Mouse (Mus musculus): ENCODE data around the gene Itgb1bp1.

Gene Itgb1bp1

DNA sequence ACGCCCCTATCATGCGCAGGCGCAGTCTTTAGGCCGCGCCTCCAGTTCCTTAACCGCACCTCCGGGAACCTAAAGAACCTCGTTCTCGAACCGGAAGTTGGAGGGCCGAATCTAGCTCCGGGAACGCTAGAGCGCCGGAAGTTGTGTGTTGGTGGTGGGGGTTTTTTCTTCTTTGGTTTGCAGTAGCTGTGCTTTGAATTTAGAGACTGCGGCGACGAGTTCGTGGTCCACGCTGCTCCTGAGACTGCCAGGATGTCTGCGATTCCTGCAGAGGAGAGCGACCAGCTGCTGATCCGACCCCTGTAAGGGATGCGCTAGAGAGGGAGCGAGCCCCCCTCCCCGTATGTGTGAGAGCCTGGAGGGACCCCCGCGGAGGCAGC lies at the start of gene Itgb1bp1:
Gene Itgb1bp1, minus strand, starts transcription at position 42 of the 380 bp plus-strand sequence.
- DNase-seq (ENCODE audit: low spot score in 2 of 2) = peak; percentile 96 to 99

DNA sequence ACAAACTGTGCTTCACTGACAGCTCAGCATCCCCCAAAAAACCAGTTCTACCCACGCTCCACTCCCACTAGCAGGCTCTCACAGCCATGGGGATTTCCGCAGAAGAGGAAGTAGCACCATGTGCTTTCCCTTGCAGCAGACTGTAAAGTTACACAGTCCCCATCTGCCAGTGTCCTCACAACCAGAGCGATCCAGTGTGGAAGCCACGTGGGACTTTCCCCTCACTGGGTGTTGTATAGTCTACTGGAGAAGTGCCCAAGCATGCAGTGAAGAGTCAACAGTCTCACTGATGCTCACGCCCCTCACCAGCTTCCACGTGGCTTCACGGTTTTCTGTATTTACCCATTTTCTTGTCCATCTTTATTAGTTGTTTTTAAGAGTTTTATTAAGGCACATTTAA lies 49.8 kb upstream of the Itgb1bp1 start:
- DNase-seq (ENCODE audit: low spot score in 2 of 2) = peak in 1 of 2 experiments; percentile 43

DNA sequence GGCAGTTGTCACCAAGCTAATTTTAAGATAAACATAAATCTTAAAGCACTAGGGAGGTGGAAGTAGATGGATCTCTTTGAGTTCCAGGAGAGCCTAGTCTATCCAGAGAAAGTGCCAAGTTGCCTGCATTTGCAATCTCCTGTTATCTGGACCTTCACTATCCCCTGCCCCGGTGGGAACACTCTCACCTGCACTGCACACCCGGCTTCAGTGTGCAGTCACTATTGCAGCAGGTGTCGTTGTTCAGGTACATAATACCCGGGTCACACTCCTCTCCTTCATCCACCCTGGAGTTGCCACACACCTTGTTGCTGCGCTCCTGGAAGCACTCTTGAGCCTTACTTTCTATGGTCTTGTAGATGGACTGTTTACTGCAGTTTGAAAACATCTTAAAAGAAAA lies 47.7 kb upstream of the Itgb1bp1 start:
- no peak for DNase-seq (ENCODE audit: low spot score in 2 of 2)

DNA sequence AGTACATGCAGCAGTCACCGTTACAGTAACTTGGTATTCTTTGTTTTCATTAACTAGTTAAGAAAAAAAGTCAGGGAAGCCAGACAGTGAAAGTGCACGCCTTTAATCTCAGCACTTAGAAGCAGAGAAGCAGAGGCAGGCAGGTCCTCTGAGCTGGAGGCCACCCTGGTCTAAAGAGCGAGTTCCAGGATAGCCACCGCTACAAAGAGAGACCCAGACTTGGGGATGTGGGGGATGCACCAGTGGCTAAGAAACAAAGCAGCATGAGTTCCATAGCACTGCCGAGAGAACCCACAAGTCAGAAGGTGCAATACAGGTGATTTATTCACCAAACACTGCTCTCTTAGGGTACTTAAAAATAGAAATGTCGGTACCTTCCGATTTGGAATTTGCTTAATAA lies 46.9 kb upstream of the Itgb1bp1 start:
- no peak for DNase-seq (ENCODE audit: low spot score in 2 of 2)

DNA sequence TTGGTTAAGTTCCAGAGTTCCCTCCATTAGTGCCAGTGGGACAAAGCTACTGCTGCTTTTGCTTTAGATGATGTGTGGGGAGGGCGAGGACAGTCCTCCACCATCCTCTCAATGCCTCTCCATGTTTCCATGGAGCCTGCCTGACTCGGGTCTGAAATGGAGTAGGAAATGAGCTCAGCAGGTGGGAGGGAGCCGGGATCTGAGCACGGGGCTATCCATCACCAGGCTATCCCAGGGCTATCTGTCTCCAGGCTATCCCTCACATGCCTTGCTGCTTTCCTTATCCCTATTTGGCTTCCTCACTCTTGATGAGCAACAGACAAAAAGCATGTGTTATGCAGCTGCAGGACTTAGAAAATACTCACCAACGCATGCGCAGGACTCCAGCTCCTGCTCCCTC lies 45.6 kb upstream of the Itgb1bp1 start:
- no peak for DNase-seq (ENCODE audit: low spot score in 2 of 2)

DNA sequence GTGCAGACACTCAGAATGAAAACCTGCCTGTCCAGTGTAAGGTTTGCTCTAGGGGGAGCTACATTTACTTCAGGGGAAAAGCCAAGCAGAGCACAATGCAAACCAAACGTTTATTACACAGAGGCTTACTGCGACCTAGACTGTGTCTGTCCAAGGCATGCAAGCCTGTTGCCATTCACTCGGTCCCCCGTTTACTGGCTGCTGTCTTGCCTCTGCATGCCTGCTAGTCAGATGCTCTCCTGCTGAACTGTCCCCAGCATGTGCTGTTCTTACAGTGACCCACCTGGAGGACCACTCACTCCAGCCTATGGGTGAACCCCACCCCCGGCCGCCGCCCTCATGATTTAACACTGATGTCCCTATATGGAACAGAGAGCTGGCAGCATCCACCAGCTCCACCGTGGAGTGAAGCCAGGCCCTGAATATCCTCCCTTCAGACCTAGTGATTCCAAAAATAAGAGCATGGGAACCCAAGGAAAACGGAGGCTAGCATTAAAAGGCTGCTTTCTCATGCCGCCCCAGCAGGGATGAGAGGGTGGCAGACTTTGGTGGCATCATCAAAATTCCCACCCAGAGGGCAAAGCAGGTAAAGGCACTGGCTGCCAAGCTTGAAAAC lies 45.0 kb upstream of the Itgb1bp1 start:
- DNase-seq (ENCODE audit: low spot score in 2 of 2) = peak; percentile 28 to 38

DNA sequence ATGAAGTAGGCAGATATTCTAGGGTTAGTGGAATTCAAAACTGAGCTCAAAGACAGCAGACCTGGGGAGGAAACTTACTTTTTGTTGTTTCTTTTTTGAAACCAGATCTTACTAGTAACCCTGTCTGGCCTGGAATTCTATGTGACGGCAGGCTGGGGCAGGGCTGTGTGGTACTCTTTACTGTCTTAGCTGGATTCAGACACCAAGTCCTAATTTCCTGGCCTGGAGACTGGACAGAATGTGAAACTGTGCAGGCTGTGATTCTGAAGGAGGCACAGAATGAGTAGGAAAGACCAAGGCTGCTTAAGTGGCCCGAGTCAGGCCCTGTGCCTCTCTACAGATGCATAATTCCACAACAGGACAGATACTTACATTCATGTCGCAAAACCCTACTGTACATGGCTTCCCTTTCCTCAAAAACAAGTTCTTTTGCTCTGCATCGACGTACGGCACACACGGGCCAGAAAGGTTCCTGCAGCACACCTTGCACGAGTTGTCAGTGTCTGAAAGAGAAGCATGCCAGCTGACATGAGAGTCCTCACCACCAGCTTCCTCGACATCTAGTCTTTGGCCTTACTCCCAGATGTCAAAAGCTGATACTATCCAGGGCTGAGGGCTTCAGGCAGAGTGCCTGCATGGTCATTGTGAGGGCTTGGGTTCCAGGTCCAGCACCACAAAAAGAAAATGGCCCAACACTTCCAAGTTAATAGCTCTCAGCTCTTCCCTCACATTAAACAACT lies 43.7 kb upstream of the Itgb1bp1 start:
- DNase-seq (ENCODE audit: low spot score in 2 of 2) = no peak

DNA sequence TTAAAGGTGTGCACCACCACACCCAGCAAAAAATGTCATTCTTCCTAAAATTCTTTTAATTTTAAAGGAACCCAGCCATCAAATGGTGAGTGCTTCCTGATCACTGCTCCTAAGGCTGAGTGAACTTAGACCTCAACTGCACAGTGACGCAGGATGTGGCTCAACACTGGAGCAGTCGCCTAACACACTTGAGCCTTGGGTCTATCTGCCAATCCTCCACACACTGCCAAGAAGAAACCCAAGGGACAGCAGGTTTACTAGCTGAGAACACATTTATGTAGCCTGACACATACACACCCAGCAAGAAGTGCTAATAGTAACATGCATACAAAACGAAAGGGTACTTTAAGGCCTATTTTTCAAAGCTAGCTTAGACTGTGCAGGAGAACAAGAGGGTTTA lies 40.2 kb upstream of the Itgb1bp1 start:
- no peak for DNase-seq (ENCODE audit: low spot score in 2 of 2)

DNA sequence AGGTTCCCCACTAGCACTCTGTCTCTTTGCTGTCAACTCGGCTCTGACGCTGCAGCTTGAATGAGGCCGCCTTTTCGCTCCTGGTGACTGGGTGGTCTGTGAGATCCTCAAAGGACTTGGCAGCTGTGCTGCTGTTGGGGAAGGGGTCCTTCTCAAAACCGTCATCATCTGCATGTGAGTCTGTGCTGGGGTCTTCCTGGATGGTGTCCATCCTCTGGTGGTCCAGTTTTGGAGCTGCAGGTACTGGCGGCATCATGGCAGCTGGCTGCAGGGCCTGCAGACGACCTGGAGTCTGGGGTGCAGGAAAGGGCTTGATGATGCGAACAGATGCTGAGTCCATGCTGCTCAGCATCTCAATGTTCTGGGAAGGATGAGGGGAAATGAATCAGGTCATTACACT lies 39.2 kb upstream of the Itgb1bp1 start:
- DNase-seq (ENCODE audit: low spot score in 2 of 2) = no peak

DNA sequence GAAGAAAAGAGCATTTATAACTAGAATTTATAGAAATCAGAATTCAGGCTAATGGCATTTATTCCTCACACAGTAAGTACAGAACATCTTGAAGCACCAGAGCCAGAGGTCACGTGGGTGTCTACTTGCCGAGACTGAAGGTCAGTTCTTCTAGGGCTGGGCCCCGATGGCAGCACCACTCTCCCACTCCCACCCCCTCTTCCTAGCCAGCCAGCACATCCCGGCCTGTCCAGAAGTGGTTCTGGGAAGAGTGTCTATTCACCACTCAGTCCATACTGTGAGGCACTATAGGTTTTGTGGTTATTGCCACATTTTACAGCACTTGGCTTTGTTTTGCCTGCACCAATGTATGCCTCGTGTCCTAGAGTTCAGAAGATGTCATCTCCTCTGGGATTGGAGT lies 38.0 kb upstream of the Itgb1bp1 start:
- DNase-seq (ENCODE audit: low spot score in 2 of 2) = no peak

DNA sequence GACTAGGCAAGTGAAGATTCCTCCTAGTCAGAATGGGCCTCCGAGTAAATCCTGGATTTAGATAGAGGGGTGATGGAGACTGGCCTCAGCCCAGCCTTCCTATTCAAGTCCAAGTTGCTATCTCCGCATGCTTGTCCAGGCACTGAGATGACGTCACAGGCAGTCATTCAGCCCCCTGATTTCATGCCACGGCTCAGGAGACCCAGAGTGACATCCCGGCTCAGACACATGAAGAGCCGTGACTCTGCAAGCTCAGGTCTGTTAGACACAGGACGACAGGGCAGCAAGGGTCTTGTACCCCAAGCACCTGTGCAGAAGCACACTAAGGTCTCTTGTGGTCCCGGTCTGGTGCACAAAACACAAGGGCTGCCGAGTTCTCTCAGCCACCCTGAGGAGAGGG lies 36.8 kb upstream of the Itgb1bp1 start:
- no peak for DNase-seq (ENCODE audit: low spot score in 2 of 2)

DNA sequence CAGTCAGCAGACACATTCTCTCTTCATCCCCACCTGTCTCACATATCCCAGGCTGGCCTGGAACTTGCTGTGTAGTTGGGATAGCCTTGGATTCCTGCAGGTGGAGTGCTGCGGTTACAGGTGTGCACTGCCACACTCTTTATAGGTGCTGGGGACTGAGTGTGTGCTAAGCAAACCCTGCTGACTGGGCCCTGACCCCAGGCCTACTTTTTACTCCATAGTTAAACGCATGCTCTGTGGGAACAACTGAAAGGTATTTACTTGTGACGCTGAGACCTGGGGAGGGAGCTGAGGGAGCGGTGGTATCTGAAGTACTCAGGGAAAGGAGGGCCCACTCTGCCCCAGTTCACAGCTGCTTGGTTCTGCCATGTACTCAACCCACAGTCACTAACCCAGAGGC lies 36.2 kb upstream of the Itgb1bp1 start:
- DNase-seq (ENCODE audit: low spot score in 2 of 2) = no peak

DNA sequence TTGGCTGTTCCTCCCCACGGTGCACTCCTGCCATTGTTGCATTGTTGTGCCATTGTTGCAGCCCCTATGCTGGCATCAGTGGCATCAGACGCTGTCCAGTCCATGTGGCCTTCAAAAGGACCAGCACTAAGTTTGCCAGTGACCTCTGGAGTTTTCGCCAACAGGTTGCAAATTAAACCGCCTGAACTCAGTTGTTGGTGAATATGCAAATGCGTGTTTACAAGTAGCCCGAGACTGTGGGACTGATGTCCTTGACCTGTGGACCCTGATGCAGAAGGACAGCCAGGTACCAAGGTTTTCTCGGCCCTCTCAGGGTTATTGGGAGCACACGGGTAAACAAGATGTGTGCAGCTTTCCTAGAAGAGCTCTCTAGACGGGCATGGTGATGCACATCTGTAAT lies 35.1 kb upstream of the Itgb1bp1 start:
- no peak for DNase-seq (ENCODE audit: low spot score in 2 of 2)

DNA sequence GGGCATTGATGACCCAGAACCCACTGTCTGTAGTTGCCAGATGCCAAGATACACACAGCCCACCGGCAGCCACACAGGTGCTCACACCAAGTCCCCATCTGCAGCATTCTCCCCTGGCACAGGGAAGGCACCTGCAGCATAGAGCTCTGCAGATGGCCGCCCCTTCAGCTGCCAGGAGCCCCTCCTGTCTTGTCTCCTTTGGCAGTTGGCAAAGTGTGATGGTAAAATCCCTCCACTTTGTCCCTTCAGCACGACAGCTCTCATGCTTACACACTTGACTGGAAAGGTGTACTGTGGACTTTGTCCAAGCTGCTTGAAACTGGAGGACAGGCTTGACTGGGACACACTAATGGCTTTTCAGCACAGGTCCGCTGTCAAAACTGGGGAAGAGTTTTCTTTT lies 34.2 kb upstream of the Itgb1bp1 start:
- no peak for DNase-seq (ENCODE audit: low spot score in 2 of 2)

DNA sequence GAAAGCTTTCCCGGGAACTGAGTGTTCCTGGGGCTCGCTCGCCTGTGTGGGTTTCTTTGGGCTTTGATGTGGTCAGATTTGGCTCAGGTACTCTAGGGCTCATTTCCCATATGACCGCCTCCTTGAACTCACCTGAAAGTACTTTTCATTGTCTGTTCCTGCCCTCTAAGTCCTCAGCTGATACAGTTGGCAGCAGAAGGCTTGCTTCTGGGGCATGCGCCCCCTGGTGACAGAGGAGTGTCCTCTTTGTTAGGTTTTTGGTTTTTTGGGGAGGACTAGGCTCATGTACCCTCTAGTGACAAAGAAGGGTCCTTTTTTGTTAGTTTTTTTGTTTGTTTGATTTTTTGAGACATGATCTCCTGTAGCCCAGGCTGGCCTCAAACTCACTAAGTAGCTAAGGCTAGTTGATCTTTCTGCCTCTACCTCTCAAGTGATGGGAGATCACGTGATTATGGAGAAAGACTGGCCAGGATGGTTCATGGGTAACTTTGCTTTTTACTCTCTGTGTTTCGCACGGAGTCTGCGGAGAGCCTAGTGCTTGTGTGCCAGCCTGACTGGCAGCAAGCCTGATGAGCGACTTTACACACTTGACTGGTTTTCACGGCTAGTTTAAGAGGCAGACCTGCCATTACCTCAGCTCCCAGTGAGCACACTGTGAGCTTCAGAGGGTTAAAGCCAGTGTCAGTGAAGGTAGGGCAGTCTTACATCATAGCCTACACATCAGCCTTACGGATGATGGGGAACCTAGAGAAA lies 32.2 kb upstream of the Itgb1bp1 start:
- peak; percentile 44 to 54 for DNase-seq (ENCODE audit: low spot score in 2 of 2)

DNA sequence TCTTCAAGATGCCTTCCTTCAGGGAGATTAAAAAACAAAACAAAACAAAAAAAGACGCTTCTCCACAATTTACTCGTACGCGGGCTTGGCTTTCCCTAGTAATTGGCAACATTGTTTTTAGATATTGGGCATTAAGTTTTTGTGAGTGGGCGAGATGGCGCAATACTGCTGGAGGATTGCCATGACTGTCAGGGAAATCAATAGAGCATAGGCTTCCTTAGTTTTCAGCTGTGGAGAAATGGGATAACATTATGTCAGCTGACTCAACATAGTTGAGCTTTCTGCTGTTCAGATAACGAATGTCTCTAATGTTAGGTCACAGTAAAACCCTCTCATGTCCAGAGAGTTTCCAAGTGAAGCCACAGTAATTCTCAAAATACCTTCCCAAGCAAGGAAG lies 30.8 kb upstream of the Itgb1bp1 start:
- no peak for DNase-seq (ENCODE audit: low spot score in 2 of 2)

DNA sequence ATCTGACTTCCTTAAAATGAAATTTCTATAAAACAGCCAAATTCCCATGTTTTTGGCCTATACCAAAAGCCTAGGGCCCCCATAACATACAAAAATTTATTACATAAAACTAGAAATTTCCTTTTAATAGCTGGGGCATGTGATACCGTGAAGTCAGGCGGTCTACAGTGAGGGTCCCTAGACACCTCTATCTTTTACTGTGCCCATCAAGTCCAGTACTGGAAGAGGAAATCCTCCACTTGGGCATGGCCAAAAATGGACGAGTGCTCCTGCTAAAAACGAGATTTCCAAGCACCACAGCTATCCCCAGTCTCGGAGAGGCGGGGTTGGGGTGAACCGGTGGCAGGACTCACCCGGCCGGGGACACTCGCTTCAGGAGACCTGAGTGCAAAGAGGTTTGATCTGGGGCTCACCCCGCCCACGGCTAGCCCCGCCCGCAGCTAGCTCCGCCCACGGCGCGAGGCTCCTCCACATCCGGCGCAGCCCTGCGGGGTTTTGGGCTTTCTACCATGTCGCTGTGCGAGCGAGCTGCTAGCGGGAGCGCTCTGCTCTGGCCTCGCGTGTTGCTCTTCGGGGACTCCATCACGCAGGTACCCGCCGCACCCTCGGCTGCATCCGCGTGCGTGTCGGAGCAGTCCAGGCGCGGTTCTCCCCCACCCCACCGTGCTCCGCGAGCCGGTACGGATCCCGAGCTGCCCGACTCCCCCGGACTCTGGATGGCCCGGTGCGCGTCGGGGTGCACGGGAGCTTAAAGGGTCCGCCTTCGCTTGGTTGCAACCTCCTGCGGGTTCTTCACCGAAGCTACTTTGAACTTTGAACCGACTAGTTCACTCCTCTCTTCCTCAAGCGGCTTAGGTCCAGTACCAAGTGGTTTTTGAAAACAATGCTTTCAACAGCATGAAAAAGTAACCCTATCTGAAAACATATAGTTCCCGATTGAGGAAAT lies 30.1 kb upstream of the Itgb1bp1 start, which contains the start of gene Iah1:
Gene Iah1, plus strand, starts transcription at position 467 of the 946 bp plus-strand sequence.
- DNase-seq (ENCODE audit: low spot score in 2 of 2) = peak; percentile 62 to 66

DNA sequence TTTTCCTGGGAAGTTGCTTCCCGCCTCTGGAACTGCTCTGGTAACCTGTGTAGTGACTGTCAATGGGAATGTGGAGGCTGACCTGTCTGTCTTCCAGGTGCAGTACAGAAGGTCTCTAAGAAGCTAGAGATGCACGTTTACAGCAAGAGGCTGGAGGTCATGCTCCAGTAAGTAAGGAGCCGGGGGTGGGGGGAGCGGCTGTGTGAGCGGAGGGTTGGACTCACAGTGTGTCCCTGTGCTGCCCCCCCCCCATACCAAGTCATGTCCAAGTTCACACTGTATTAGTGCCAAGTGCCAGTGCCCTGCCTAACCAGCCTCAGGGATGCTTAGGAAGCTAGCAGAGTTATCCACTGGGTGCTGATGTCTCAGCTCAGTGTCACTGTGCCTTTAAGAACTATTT lies 26.1 kb upstream of the Itgb1bp1 start:
- DNase-seq (ENCODE audit: low spot score in 2 of 2) = no peak

DNA sequence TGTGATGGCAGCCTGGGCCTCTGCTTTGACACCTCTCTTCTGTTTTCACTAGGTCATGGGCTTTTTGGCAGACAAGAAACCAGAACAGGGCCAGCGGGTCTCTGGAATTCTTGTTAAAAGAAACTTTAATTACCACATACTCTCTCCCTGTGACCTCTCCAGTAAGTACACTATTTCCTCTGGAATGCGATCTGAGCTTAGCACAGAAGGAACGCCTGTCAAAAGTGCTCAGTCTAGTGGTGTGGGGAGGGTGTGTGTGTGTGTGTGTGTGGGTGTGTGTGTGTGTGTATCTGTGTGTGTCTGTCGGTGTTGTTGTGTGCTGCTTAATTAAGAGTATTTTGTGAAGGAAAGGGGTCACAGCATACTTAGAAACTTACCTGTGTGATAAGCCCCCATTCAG lies 20.6 kb upstream of the Itgb1bp1 start:
- DNase-seq (ENCODE audit: low spot score in 2 of 2) = no peak

DNA sequence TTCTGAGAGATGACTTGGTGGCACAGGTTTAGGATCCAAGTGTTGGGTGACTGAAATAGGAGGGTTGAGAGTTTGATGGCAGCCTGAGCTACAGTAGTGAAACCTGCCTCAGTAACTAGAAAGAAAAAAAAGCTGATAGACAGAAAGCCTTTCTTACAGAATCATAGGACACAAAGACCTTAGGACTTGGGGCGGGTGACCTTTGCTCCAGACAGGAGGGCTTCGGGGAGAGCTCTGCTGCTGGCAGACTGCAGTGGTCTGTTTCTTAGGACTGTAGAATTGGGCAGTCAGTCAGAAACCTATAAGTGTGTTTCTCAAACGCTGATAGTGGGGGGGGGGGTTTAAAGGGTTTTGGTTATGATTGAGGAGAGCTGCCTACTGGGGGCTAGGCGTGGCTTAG lies 19.7 kb upstream of the Itgb1bp1 start:
- DNase-seq (ENCODE audit: low spot score in 2 of 2) = no peak

DNA sequence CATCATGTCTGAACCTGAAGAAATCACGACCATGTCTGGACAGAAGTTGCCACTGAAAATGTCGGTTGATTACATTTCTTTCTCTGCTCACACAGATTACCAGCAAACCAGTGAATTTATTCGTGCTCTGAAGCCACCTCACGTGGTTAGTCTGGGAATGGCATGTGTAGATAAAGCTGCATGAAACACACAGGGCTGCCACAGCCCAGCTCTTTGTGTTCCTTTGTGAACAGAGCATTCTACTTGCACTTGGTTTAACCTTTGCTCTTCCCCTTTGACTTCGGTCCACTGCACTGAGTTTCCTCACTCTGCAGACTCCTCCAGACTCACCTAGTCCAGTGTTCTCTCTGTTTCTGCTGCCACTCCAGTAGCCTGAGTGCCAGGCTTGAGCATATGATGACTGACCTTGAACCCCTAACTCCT lies 16.3 kb upstream of the Itgb1bp1 start:
- no peak for DNase-seq (ENCODE audit: low spot score in 2 of 2)

DNA sequence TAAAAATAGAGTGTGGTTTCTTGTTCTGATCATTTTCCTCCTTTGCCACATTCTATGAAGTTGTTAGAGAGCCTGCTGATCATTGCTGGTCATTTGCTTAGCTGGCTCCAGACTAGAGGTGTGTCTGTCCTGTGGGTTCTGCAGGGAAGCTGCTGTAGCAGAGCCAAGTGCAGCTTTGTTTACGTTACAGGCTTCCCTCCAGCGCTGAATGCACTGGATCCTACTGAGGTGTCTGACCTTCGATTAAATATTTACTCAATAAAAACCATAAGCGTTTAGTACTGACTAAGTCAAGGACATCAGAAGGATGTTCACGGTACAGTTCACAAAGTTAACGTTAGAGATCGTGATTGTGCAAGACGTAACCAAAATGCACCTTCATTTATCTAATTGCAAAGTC lies 15.8 kb upstream of the Itgb1bp1 start:
- DNase-seq (ENCODE audit: low spot score in 2 of 2) = no peak

Measured in frontal cortex, postnatal 25 days (tissue).